ENCODE assay signal across 13 mouse cellular contexts in genomic region chr13:112010464-112010863, GRCm38 (mm10).
"Had no signal": no experiment of that assay in that cellular context is flagged by ENCODE, and none has a peak within 500 bp of the region (broad histone marks: within the 10 kb centered on the region; RNA-seq: fewer than 3 reads in every experiment).

No protein-coding gene starts in this region.

- DNase-seq: kidney, adult 18-20 months; kidney, postnatal 14 days; left cerebral cortex, postnatal 4 days; lung, postnatal 14 days; retina, postnatal 1 day; right cerebral cortex, postnatal 4 days; spleen, adult 18-20 months; thymus, postnatal 4 days had no signal

- H3K4me1 ChIP-seq: limb, embryonic 13.5 days; midbrain, embryonic 12.5 days; neural tube, embryonic 13.5 days had no signal

- H3K27me3 ChIP-seq: limb, embryonic 13.5 days; midbrain, embryonic 12.5 days; neural tube, embryonic 13.5 days had no signal

- H3K36me3 ChIP-seq: limb, embryonic 13.5 days; midbrain, embryonic 12.5 days; neural tube, embryonic 13.5 days had no signal

- H3K4me2 ChIP-seq: limb, embryonic 13.5 days; midbrain, embryonic 12.5 days; neural tube, embryonic 13.5 days had no signal

- H3K9ac ChIP-seq: limb, embryonic 13.5 days; liver, embryonic 14.5 days; midbrain, embryonic 12.5 days; neural tube, embryonic 13.5 days had no signal

- H3K9me3 ChIP-seq: limb, embryonic 13.5 days; midbrain, embryonic 12.5 days; neural tube, embryonic 13.5 days had no signal

- H3K27ac ChIP-seq: limb, embryonic 13.5 days; liver, embryonic 14.5 days; midbrain, embryonic 12.5 days; neural tube, embryonic 13.5 days had no signal

- H3K4me3 ChIP-seq: limb, embryonic 13.5 days; midbrain, embryonic 12.5 days; neural tube, embryonic 13.5 days had no signal

- ATAC-seq: midbrain, embryonic 16.5 days had no signal
